Mouse (Mus musculus) limb, embryonic 15.5 days (tissue): Measurements from ENCODE around the gene Ttc9c. TPM values are rescaled to one million over a fixed set of nuclear protein-coding genes. Genes with fewer than 3 reads are reported as not detected.
A peak's percentile ranks its signal among the peaks of the same experiment; 100 is the strongest.

ENCODE experiments used
- ATAC-seq: fragments of 200-750 bp; cut with Nextera tagmentation; 2 replicates; pipeline ENCODE4 v1.8.0; 2017; ENCODE audit warnings: low read depth, moderate TSS enrichment; ENCODE audit not compliant: insufficient number of reproducible peaks, low FRiP score, low TSS enrichment
- H3K27ac ChIP-seq: fragments of 300-500 bp; sonication (generic); 2 replicates; pipeline ENCODE4 v1.5.1; 2015; ENCODE audit warnings: moderate library complexity, mild to moderate bottlenecking, inconsistent platforms
- H3K27me3 ChIP-seq: fragments of 300-500 bp; sonication (generic); 2 replicates; pipeline ENCODE4 v1.6.1; 2015; ENCODE audit warnings: inconsistent platforms
- H3K36me3 ChIP-seq: fragments of 300-500 bp; sonication (generic); 2 replicates; pipeline ENCODE4 v1.6.1; 2015; ENCODE audit warnings: inconsistent platforms
- H3K4me1 ChIP-seq: fragments of 300-500 bp; sonication (generic); 2 replicates; pipeline ENCODE4 v1.6.1; 2015; ENCODE audit warnings: inconsistent platforms
- H3K4me2 ChIP-seq: fragments of 300-500 bp; sonication (generic); 2 replicates; pipeline ENCODE4 v1.6.1; 2015; ENCODE audit warnings: mild to moderate bottlenecking, inconsistent platforms
- H3K4me3 ChIP-seq: fragments of 300-500 bp; sonication (generic); 2 replicates; pipeline ENCODE4 v1.5.1; 2015; ENCODE audit warnings: mild to moderate bottlenecking, inconsistent platforms
- H3K9ac ChIP-seq: fragments of 300-500 bp; sonication (generic); 2 replicates; pipeline ENCODE4 v1.6.1; 2015; ENCODE audit warnings: inconsistent platforms
- H3K9me3 ChIP-seq: fragments of 300-500 bp; sonication (generic); 2 replicates; pipeline ENCODE4 v1.6.1; 2016; ENCODE audit warnings: inconsistent platforms
- WGBS: fragments of 180-500 bp; shearing (Covaris S2); methylation state at CpG from one replicate; pipeline ENCODE4 v1.1.7; 2015; 5-methylcytosine and 5-hydroxymethylcytosine counted together
- polyA plus RNA-seq: library from polyadenylated mRNA; unstranded; fragments of >200 nt; fragmentation: Nextera tagmentation; extraction: Ambion mirVana; gene quantifications from 2 replicates; pipeline ENCODE4 v1.2.1, GENCODE M21; 2015

Gene Ttc9c
- 50.4 and 56.8 TPM in 2 replicates for polyA plus RNA-seq

- no peaks in the 10 kb centered on the region for H3K9me3 ChIP-seq
Measured at GRCm38 (mm10) chr19:8818801-8819595, at the start of gene Ttc9c. Ttc9c (minus strand) TSS chr19:8819333.

GRCm38 (mm10) chr19:8864265-8864664 lies 45.1 kb upstream of the Ttc9c start:
- Histone ChIP-seq H3K9me3 (no peaks in the 10 kb centered on the region), H3K27me3 (no peaks in the 10 kb centered on the region), H3K4me2 (no peak overlapping the region), H3K27ac (no peak overlapping the region), H3K4me3 (no peak overlapping the region), H3K36me3 (no peaks in the 10 kb centered on the region), H3K9ac (no peak overlapping the region), H3K4me1 (no peaks in the 10 kb centered on the region)
- ATAC-seq, result no peak
- 83% methylated on average over 6 of the region's 6 CpGs for WGBS

More at GRCm38 (mm10) chr19:8818801-8819595, at the start of gene Ttc9c:
- peak; percentile 95 for ATAC-seq
- Histone ChIP-seq H3K27me3 (no peaks in the 10 kb centered on the region), H3K4me1 (peaks cover 37% of the 10 kb centered on the region), H3K9ac (peak within 1 kb of the TSS; percentile 96), H3K4me2 (peak within 1 kb of the TSS; percentile 89), H3K27ac (peak within 1 kb of the TSS; percentile 100), H3K4me3 (peak within 1 kb of the TSS; percentile 82), H3K36me3 (peaks cover 33% of the 10 kb centered on the region)
- WGBS, result under 1% methylated on average over 33 of the region's 33 CpGs

- no peak for ATAC-seq
- H3K9me3 ChIP-seq, result no peaks in the 10 kb centered on the region
- H3K27ac ChIP-seq, result no peak overlapping the region
- H3K36me3 ChIP-seq, result no peaks in the 10 kb centered on the region
- H3K27me3 ChIP-seq, result no peaks in the 10 kb centered on the region
- no peak overlapping the region for H3K4me3 ChIP-seq
- no peak overlapping the region for H3K4me2 ChIP-seq
- 26% methylated on average over 1 of the region's 1 CpGs for WGBS
- H3K4me1 ChIP-seq, result no peaks in the 10 kb centered on the region
- H3K9ac ChIP-seq, result no peak overlapping the region
Measured at GRCm38 (mm10) chr19:8859018-8859417, 39.9 kb upstream of the Ttc9c start.

- no peak overlapping the region for H3K9ac ChIP-seq
- WGBS, result 38% methylated on average over 4 of the region's 4 CpGs
- no peaks in the 10 kb centered on the region for H3K4me1 ChIP-seq
- no peak overlapping the region for H3K4me3 ChIP-seq
- no peaks in the 10 kb centered on the region for H3K36me3 ChIP-seq
- no peak overlapping the region for H3K4me2 ChIP-seq
- no peaks in the 10 kb centered on the region for H3K27me3 ChIP-seq
- no peak for ATAC-seq
- H3K27ac ChIP-seq, result no peak overlapping the region
- H3K9me3 ChIP-seq, result no peaks in the 10 kb centered on the region
Measured at GRCm38 (mm10) chr19:8857689-8858088, 38.6 kb upstream of the Ttc9c start.

GRCm38 (mm10) chr19:8853117-8853516 lies 34.0 kb upstream of the Ttc9c start:
- Histone ChIP-seq H3K27ac (no peak overlapping the region), H3K36me3 (peaks cover 6% of the 10 kb centered on the region; the same call in 1 of the 2 replicates), H3K9me3 (no peaks in the 10 kb centered on the region), H3K4me3 (no peak overlapping the region), H3K9ac (no peak overlapping the region), H3K27me3 (no peaks in the 10 kb centered on the region), H3K4me2 (no peak overlapping the region), H3K4me1 (peaks cover 16% of the 10 kb centered on the region)
- no peak for ATAC-seq
- WGBS, result 83% methylated on average over 3 of the region's 3 CpGs

GRCm38 (mm10) chr19:8852236-8852928 lies 33.2 kb upstream of the Ttc9c start:
- Histone ChIP-seq H3K9ac (no peak overlapping the region), H3K4me2 (no peak overlapping the region), H3K4me1 (peaks cover 16% of the 10 kb centered on the region), H3K9me3 (no peaks in the 10 kb centered on the region), H3K27ac (no peak overlapping the region), H3K27me3 (no peaks in the 10 kb centered on the region), H3K36me3 (peaks cover 12% of the 10 kb centered on the region), H3K4me3 (no peak overlapping the region)
- no peak for ATAC-seq
- 43% methylated on average over 10 of the region's 10 CpGs for WGBS

- ATAC-seq, result no peak
- Histone ChIP-seq H3K27ac (no peak overlapping the region), H3K9me3 (no peaks in the 10 kb centered on the region), H3K36me3 (peaks cover 19% of the 10 kb centered on the region), H3K4me2 (no peak overlapping the region), H3K4me1 (peaks cover 16% of the 10 kb centered on the region), H3K4me3 (no peak overlapping the region), H3K9ac (no peak overlapping the region), H3K27me3 (no peaks in the 10 kb centered on the region)
- 52% methylated on average over 7 of the region's 7 CpGs for WGBS
Measured at GRCm38 (mm10) chr19:8851639-8852038, 32.5 kb upstream of the Ttc9c start.

- no peak within 1 kb of the TSS for H3K9ac ChIP-seq
- 8% methylated on average over 7 of the region's 7 CpGs for WGBS
Measured at GRCm38 (mm10) chr19:8850402-8850901, 31.3 kb upstream of the Ttc9c start, which contains the start of gene Lrrn4cl. Lrrn4cl (plus strand) TSS chr19:8850768.

GRCm38 (mm10) chr19:8848356-8848755 lies 29.2 kb upstream of the Ttc9c start:
- no peaks in the 10 kb centered on the region for H3K27me3 ChIP-seq
- H3K36me3 ChIP-seq, result peaks cover 34% of the 10 kb centered on the region
- no peak overlapping the region for H3K4me3 ChIP-seq
- no peak overlapping the region for H3K4me2 ChIP-seq
- 75% methylated on average over 5 of the region's 5 CpGs for WGBS
- no peak overlapping the region for H3K9ac ChIP-seq
- no peaks in the 10 kb centered on the region for H3K9me3 ChIP-seq
- H3K4me1 ChIP-seq, result peaks cover 16% of the 10 kb centered on the region
- H3K27ac ChIP-seq, result no peak overlapping the region
- ATAC-seq, result no peak

More at GRCm38 (mm10) chr19:8850402-8850901, 31.3 kb upstream of the Ttc9c start, which contains the start of gene Lrrn4cl:
- Histone ChIP-seq H3K9me3 (no peaks in the 10 kb centered on the region), H3K4me1 (peaks cover 16% of the 10 kb centered on the region), H3K27me3 (no peaks in the 10 kb centered on the region), H3K4me2 (no peak within 1 kb of the TSS), H3K4me3 (no peak within 1 kb of the TSS), H3K27ac (peak within 1 kb of the TSS; percentile 65), H3K36me3 (peaks cover 31% of the 10 kb centered on the region)
- ATAC-seq, result peak; percentile 49; the same call in 1 of the 2 replicates

- H3K27ac ChIP-seq, result peak overlapping the region; percentile 35; the same call in 1 of the 2 replicates
Measured at GRCm38 (mm10) chr19:8844371-8845129, 25.4 kb upstream of the Ttc9c start.

GRCm38 (mm10) chr19:8842961-8843360 lies 23.8 kb upstream of the Ttc9c start:
- Histone ChIP-seq H3K4me3 (no peak overlapping the region), H3K9ac (no peak overlapping the region), H3K4me2 (no peak overlapping the region), H3K36me3 (peaks cover 40% of the 10 kb centered on the region), H3K9me3 (no peaks in the 10 kb centered on the region), H3K27me3 (no peaks in the 10 kb centered on the region), H3K4me1 (peaks cover 32% of the 10 kb centered on the region), H3K27ac (no peak overlapping the region)
- WGBS, result 79% methylated on average over 6 of the region's 6 CpGs
- ATAC-seq, result no peak

More at GRCm38 (mm10) chr19:8844371-8845129, 25.4 kb upstream of the Ttc9c start:
- ATAC-seq, result no peak
- Histone ChIP-seq H3K9me3 (no peaks in the 10 kb centered on the region), H3K4me2 (no peak overlapping the region), H3K4me1 (peaks cover 17% of the 10 kb centered on the region), H3K4me3 (no peak overlapping the region), H3K27me3 (no peaks in the 10 kb centered on the region), H3K9ac (no peak overlapping the region), H3K36me3 (peaks cover 46% of the 10 kb centered on the region)
- 55% methylated on average over 5 of the region's 5 CpGs for WGBS
